Mouse (Mus musculus): ENCODE results near the gene Pax6.

GRCm38 (mm10) chr2:105662606-105663005 lies 6.1 kb upstream of the Pax6 start:
- TF ChIP-seq CTCF (IDR thresholded peaks at IDR 0.05; ENCODE audit: extremely low read depth, insufficient read length, insufficient replicate concordance, low read depth, low read length) (no peak), POLR2A (IDR thresholded peaks at IDR 0.05; ENCODE audit: low read depth, low read length) (no peak)

Data from small intestine, adult 2 months (tissue).